Mouse (Mus musculus) right cerebral cortex, adult 2 months (tissue): Measurements from ENCODE around the gene Grcc10.
A peak's percentile ranks its signal among the peaks of the same experiment; 100 is the strongest.

Experiments used
- DNase-seq, 2 experiments: peaks; one replicate each; pipeline ENCODE4 v3.0.0; 2021 to 2022; ENCODE audit warnings: low spot score in 2 of 2

Gene Grcc10

DNA sequence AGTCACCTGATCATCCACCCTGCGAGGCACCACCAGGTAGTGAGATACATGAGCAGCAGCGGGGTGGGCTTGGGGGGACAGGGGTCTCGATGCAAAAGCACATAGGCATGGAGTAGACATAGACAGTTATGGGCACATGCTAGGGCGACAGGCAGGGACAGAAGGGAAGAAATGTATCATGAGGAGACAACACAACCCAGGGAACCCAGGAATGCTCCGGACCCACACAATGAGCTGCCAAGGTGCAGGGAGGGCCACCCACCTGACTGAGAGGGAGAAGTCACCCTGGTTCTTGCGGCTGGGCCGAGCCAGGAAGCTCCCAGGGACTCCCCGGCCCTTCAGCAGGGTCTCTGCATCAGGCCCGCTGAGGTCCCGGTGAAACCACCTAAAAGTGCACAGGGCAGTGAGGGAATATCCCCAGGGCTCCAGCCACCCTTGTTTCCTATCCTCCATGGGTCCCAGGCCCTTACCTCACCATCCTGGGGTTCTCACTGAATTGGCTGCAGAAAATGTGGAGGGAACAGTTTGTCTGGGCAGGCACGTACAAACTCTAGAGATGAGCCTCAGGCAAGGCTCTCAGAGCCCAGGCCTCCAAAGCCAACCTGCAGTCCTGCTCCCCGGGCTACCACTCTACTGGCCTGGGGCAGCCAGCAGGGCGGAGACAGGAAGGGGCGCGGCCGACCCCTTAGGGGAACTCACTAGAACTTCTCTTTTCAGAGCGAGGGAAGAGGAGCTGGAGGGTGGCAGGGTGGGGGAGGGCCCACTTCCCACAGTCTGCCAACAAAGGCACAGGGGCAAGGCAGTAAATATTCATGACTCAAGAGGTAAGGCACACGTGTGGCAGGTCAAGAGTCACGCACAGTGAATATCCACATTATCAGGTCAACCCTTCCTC is 8.5 kb downstream of the Grcc10 start:
- DNase-seq, result no peak

DNA sequence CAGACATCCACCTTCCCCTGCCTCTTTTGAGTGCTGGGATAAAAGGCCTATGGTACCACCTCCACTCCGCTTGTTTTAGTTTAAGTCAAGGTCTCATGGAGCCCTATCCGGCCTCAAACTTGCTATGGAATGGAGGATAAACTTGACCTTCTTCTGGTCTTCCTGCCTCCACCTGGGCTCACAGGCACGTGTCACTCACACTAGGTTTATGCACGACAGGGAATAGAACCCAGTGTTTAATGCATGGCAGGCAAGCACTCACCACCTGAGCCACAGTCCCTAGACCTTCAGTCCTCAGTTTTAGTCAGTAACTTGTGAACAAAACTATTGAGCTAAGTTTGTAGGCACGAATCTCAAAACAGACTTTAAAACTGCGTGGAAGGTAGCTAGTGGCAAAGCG is 10.1 kb downstream of the Grcc10 start:
- no peak for DNase-seq

DNA sequence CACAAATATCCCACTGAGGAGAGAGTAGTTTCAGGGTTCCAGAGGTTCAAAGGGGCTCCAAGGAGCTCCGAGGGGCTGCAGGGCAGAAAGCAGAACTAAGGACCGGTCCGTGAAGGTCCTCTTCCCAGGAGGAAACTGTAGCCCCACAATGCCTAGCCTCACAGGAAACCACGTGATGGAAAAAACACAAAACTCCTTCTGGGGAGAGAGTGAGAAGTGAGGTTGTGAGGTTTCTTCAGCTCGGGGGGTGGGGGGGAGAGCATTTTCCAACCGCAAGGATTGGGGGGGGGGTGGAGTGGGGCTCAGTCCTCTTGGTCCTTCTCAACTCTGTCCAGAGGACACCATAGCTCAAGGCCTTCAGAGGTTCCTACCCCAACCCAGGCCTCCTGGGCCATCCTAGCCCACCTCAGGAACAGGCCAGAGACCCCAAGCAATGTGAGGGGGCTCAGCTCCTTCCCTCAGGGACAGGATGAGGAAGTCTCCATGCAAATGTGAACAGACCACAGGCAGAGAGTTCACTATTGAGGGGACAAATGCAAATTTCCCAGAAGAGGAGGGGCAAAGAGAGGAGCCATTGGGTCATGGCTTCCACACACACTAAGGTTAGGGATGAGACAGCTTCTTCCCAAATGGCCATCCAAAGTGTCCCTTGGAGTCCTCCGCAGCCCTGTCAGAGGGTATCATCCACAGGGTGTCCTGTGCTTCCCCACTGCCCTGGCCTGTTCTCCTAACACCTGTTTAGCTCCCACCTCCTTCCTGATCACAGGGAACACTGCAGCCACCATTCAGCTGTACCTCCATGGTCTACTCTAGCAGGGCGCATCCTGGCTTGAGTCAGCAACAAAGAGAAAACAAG is 11.1 kb downstream of the Grcc10 start:
- no peak for DNase-seq

DNA sequence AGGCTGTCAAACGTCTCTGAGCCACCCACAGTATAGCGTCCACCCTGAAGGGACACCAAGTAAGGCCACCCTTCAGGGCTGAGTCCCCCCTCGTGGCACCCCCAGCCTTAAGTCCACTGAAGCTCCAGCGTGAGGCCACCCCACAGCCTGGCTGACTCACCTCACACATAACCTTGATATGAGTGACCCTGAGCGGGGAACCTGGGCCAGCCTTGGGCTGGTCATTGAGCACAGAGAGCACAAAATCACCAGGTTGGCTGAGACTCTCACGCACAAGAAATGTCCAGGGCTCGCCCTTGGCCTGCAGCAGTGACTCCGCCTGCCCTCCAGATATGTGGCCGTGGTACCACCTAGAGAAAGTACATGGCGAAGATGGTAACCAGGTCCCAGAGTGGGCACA is 12.6 kb downstream of the Grcc10 start:
- DNase-seq, result no peak

DNA sequence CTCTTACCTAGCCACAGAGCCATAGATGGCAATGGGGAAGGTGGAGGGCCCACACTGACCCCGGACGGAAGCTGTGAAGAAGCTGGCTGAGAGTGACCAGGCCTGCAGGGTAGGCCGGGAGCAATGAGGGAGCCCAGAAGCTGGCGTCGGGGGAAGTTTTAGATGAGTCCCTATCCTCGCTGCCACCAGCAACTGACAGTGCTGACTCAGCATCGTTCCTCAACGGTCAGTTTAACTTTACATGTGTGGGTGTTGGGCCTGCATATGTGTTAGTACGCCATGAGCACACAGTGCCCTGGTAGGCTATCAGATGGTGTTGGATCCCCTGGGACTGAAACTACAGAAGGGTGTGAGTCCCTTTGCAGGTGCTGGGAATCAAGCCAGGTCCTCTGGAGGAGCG is 16.7 kb downstream of the Grcc10 start:
- no peak for DNase-seq

DNA sequence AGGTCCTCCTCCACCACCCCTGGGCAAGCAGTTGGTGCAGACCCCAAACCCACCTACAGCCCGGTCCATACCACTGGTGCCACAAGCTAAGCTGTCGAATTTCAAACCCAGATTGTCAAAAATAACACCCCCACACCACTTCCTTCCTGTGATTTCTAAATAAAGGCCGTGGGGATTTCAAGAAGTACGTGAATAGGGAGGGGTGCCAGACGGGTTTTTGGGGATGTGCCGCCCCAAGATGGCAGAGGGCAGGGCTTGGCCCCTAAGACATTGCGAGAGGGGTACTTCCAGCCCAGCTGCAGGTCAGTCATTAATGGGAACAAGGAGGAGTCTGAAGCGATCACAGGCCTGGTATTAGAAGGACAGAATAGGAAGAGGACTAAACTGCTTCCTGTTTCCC is 17.6 kb downstream of the Grcc10 start:
- no peak for DNase-seq

DNA sequence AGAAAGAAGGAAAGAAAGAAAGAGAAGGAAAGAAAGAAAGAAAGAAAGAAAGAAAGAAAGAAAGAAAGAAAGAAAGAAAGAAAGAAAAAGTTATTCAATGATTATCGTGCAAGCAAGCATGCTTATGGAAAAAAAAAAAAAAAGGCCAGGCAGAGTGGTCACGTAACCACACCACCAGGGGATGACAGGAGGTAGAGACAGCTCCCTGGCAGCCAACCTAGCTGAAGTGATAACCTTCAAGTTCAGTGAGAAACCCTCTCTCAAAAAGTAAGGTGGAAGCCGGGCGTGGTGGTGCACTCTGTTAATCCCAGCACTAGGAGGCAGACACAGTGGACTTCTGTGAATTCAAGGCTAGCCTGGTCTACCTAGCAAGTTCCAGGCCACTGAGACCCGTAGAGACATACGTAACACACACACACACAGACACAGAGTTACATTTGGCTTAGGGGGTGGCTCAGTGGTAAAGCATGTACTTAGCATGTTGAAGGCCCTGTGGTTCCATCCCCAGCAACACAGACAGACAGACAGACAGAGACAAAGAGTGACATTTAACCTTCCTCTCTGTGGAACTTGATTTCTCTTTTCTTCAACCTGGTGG is 18.2 kb downstream of the Grcc10 start:
- DNase-seq, result no peak

DNA sequence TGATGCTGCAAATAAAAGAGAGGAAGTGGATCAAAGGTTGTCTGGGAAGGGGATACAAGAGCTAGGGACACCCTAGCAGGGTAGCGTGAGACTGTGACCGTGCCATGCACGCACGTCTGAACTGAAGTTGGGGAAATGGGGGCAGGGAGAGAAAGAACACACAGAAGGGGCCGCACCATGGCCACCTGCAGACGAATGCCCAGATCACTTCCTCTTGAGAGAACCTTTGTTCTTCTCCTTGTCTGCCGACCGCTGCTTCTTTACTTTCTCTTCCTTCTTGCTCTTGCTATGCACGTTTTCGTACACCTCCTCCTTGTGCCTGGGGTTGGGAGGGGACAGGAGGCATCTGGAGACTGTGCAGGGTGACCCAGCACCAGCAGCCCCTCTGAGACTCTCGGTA is 20.3 kb downstream of the Grcc10 start:
- no peak for DNase-seq

DNA sequence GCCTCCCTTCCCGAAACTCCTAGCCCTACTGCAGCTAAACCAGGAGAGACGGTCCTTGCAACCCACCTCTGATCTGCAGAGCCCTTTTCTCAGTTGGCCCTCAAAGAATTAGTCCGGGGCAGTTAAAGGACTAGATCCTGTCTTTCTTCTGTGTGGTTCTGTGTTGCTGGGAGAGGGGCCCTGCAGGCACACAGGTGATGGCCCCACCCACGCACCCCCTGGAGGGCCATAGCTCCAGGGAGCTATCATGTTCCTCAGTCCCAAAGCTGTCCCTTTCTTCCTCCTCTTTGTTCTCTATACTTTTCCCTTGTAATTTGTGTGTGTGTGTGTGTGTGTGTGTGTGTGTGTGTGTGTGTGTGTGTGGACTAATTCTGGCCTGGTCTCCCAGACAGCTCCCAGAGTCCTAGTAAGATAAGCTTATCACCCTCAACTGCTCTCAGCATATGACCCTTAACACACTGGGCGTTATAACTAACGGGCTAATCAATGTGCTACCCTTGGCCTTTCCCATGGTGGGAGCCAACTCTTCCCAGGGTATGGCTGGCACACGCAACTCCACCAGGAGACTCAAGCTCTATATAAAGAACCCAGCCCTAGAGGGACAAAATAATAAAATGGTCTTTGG is 21.7 kb downstream of the Grcc10 start:
- no peak for DNase-seq

DNA sequence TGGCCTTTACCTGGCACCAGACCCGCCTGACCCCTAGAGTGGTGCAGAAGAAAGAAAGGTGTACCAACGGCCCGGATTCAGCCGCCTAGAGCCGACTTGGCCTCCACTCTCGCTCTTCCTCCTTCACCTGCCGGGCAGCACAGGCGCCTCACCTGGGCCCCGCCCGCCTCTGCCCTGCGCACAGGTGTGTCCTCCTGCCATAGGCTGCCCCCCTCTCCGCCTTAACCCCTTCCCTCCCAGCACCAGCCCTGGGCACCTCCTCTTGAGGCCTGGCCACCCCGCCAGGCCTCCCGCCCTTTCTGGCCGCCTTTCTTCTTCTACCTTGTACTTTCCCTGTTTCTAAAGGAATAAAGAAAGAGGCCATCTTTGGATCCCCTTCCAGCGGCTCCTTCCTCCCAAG is 22.5 kb downstream of the Grcc10 start:
- no peak for DNase-seq

DNA sequence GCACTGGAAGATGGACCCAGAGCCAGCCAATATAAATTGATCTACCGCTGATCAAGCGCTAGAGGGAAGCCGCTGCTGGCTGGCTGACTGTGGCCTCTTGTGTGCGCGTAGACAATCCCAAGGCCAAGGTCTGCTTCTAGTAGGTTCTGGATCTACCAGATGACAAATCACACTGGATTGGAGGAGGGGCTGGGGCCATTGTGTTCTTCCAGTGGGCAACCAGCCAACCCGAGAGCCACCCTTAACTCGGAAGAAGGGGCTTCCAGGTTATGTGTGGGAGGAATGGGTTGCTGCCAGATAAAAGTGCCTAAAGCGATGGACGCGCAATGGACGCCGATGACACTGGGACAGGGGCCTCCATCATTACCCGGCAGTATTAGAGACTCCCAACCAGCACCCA is 23.2 kb downstream of the Grcc10 start:
- DNase-seq, result no peak

DNA sequence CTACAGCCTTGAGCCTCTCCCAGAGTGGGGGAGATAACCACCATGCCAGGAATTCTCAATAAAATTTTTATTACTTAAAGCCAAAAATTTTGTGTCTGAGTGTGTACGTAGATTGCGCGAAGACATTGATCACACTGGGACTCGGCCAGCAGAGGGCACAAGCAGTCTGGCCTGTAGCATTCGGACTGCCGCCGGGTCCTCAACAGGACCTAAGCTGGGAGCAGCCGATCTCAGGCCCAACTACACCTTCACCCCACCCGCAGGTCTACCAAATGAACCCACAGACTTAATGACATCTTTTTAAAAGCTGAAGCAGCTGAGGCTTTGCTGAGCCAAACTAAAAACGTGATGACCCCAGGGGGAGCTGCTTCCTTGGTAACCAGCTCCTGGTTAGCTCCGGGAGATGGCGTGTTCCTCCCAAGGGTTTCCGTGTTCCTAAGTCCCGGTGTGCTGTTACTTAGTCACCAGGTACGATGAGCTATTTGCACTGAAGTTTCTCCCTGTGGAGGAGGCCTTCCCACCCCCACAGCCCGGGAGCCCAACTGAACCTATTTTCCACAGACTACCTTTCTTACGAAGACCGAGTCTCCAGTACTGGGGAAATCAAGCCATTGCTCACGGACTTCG is 24.2 kb downstream of the Grcc10 start:
- DNase-seq, result no peak

DNA sequence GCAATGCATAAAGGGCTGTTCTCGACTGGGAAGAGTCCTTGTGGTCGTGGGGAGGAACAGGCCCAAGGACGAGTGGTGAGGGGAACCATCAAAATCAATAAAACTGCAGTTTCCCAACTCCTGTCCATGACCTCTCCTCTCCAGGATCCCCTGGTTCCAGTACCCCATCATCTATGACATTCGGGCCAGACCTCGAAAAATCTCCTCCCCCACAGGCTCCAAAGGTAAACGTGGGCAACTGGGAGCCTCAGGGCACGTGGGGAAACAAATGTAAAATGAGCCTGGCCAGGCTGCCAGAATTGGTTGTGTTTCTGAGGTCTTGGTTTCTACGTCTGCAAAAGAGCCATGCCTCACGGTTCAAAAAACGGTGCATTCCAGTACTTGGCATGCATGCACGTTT is 28.3 kb downstream of the Grcc10 start:
- DNase-seq, result no peak

DNA sequence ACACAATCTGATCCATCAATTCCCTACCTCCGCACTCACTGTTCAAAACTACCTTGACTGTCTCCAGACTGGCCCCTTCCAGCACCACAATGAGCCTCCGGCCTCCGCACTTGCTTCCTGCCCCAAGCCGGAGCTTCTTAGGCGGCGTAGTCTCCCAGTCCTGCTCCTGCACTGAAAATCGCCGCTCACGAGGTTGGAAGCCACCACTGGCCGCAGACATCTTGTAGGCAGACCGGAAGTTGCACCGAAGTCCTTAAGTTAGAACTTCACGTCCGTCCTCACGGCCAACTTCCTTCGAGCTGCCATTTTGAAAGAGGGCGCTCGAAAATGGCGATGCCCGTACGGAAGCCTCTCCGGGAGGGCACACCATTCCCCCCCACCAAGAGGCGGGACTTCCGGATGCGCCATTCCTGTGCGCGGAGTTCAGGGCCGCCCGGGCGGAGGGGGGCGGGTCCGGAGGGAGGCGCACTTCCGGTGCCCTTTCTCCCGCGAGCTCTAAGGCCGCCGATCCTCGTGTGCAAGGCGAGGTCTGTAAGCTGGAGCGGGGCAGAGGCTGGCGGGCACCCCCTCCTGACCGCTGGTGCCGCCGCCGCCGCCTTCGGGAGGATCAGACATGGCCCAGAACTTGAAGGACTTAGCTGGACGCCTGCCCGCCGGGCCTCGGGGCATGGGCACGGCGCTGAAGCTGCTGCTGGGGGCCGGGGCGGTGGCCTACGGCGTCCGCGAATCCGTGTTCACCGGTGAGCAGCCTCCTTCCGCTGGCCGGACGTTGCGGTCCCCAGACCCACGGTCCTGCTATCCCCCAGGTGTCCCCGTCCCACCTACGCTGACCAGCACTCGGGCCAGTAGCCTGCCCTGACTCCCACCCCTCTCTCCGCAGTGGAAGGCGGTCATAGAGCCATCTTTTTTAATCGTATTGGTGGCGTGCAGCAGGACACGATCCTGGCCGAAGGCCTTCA is 29.1 kb downstream of the Grcc10 start, which contains the start of the genes Emg1 and Phb2:
Gene Emg1, minus strand, starts transcription at position 355 of the 959 bp plus-strand sequence.
Gene Phb2, plus strand, starts transcription at position 513 of the 959 bp plus-strand sequence.
- DNase-seq, result peak; percentile 98

DNA sequence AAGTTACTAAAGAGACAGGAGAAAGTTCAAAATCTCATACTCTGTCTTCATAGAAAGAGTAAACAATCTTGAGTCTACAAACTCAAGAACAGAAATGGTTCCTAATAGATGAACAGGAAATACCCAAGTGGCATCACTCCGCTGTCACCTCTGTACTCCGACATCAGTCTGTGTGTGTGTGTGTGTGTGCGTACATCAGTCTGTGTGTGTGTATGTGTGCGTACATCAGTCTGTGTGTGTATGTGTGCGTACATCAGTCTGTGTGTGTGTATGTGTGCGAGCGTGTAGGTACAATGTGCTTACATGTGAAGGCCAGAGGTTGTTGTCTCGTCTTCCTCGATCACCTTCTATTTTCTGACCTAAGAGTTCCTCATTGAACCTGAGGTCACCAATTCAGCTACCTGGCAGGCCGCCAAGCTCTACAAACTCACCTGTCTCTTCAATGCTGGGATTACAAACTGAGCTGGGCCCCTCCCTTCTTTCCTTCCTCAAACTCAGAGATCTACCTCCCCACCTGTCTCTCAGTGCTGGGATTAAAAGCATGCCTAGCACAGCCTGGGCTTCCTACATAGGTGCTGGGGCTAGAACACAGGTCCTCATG is 32.8 kb downstream of the Grcc10 start:
- DNase-seq, result no peak

DNA sequence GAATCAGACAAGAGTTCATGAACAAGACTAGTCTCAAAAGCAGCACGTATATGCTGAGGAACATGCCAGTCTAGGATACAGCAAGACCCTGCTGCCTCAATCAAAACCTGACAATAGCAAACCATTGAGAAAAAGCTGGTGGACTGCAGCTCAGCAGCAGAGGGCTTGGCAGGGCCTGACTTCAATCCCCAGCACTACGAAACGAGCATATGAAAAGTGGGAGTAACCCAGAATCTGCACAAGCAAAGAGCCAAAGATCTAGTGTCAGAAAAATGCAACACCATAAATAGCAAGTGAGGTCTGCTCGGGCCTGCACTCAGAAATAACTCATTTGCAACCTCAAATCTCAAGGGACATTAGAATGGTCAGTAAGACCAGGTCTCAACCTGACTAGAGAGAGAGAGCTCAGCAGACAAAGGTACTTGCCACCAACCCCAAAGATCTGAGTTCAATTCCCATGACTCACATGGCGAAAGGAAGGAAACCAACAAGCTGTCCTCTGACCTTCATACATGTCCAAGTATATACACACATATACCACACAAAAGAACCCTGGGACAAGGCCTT is 35.0 kb downstream of the Grcc10 start:
- DNase-seq, result no peak

DNA sequence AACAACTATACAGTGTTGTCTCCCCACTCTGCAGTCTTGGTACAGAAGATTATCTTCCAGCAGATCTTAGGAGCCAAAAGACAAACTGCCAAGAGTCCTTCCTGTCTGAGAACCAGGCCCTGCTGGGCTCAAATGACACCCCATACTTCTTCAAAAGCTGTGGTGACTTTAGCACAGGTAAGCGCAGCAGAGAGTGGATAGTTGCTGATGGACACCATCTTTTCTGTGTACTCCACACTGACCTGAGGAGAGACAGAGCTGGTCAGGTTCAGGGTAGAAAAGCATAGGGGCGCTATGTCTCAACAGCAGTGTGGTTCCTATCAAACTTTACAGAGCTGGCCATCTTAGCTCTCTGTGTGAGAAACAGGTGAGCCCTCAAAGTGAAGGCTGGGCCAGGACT is 36.8 kb downstream of the Grcc10 start:
- no peak for DNase-seq

DNA sequence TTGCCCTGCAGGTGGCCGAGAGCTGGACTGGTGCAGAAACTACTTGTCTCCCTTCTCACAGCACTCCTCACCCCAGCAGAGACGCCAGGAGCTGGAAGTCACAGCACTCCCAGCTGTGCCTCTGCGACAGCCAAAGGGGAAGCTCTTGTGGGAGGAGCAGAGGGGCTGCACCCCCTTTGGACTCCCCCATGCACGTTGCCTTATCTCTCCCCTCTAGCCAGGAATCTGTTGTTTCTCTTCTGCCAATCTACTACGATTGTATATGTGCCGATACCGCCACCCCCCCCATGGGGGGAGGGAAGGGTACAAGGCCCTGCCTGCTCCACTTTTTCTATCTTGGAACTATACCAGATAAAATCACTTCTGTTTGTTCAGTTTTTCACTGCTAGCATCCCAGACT is 37.4 kb downstream of the Grcc10 start:
- DNase-seq, result no peak

DNA sequence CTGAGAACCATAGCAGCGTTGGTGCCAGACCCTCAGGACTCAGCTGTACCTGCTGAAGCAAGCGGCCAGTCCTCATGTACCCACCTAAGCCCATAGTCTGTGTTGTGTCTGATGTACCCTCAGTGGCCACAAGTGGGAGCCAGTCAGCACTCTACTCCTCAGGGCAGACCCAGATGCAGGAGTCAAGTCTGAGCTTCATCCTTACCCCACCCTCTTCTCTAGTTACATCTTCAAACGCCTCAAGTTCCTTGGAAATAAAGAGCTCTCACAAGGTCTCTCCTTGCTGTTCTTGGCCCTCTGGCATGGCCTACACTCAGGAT is 38.4 kb downstream of the Grcc10 start:
- peak; percentile 74 to 78 for DNase-seq
